Mouse (Mus musculus) c-Kit-positive CD71-positive TER-119-negative erythroid progenitor cells, embryonic 14.5 days (primary cell): ENCODE measurements around the gene Hoxa4.

Experiments
- DNase-seq: peaks from one replicate; pipeline ENCODE4 v3.0.0-alpha.2; 2013; ENCODE audit warnings: low read depth

Gene Hoxa4

GRCm38 (mm10) chr6:52150401-52150966 lies 41.1 kb downstream of the Hoxa4 start:
- no peak for DNase-seq
